Mouse (Mus musculus) lung, postnatal 10 days (tissue): Measurements from ENCODE around the gene Tmem170b.

ENCODE experiments used
- DNase-seq: peaks from one replicate; pipeline ENCODE4 v3.0.0; 2021

Gene Tmem170b

GRCm38 (mm10) chr13:41614982-41615381, 9.3 kb downstream of the Tmem170b start:
- DNase-seq: no peak

GRCm38 (mm10) chr13:41619470-41619869, 13.8 kb downstream of the Tmem170b start:
- no peak for DNase-seq

- DNase-seq: no peak
Measured at GRCm38 (mm10) chr13:41620132-41620531, 14.4 kb downstream of the Tmem170b start.

GRCm38 (mm10) chr13:41624123-41624522, 18.4 kb downstream of the Tmem170b start:
- DNase-seq: no peak

- no peak for DNase-seq
Measured at GRCm38 (mm10) chr13:41625248-41625647, 19.5 kb downstream of the Tmem170b start.

- DNase-seq: no peak
Measured at GRCm38 (mm10) chr13:41627277-41627916, 21.7 kb downstream of the Tmem170b start.

GRCm38 (mm10) chr13:41634401-41634818, 28.7 kb downstream of the Tmem170b start:
- peak; percentile 82 for DNase-seq

- no peak for DNase-seq
Measured at GRCm38 (mm10) chr13:41638083-41638482, 32.4 kb downstream of the Tmem170b start.

GRCm38 (mm10) chr13:41642851-41643250, 37.1 kb downstream of the Tmem170b start:
- DNase-seq: peak; percentile 83

GRCm38 (mm10) chr13:41643798-41644197, 38.1 kb downstream of the Tmem170b start:
- peak; percentile 48 for DNase-seq

- peak; percentile 13 for DNase-seq
Measured at GRCm38 (mm10) chr13:41644591-41645482, 39.1 kb downstream of the Tmem170b start.

GRCm38 (mm10) chr13:41645483-41645859, 39.8 kb downstream of the Tmem170b start:
- no peak for DNase-seq

GRCm38 (mm10) chr13:41647976-41648375, 42.3 kb downstream of the Tmem170b start:
- DNase-seq: no peak

- no peak for DNase-seq
Measured at GRCm38 (mm10) chr13:41650665-41651064, 45.0 kb downstream of the Tmem170b start.

- DNase-seq: no peak
Measured at GRCm38 (mm10) chr13:41653791-41654190, 48.1 kb downstream of the Tmem170b start.

GRCm38 (mm10) chr13:41655576-41656090, 49.9 kb downstream of the Tmem170b start:
- DNase-seq: no peak

GRCm38 (mm10) chr13:41660052-41660793, 54.5 kb downstream of the Tmem170b start:
- DNase-seq: no peak

- no peak for DNase-seq
Measured at GRCm38 (mm10) chr13:41661116-41661515, 55.4 kb downstream of the Tmem170b start.

GRCm38 (mm10) chr13:41662401-41663070, 56.8 kb downstream of the Tmem170b start:
- peak; percentile 86 for DNase-seq

GRCm38 (mm10) chr13:41663501-41664195, 57.9 kb downstream of the Tmem170b start:
- DNase-seq: no peak

GRCm38 (mm10) chr13:41669951-41670350, 64.2 kb downstream of the Tmem170b start:
- DNase-seq: no peak
